Mouse (Mus musculus) lung, postnatal 0 days (tissue): ENCODE results near the gene Snrpd3. TPM values are rescaled to one million over a fixed set of nuclear protein-coding genes. Genes with fewer than 3 reads are reported as not detected.
A peak's percentile ranks its signal among the peaks of the same experiment; 100 is the strongest.

ENCODE experiments used
- ATAC-seq: fragments of 200-750 bp; cut with Nextera tagmentation; 2 replicates; pipeline ENCODE4 v1.8.0; 2017; ENCODE audit warnings: moderate library complexity
- DNase-seq: peaks from one replicate; pipeline ENCODE4 v3.0.0-alpha.2; 2016; ENCODE audit warnings: low spot score
- H3K27ac ChIP-seq: fragments of 300-500 bp; sonication (generic); 2 replicates; pipeline ENCODE4 v1.5.1; 2014; ENCODE audit warnings: antibody characterized with exemption, mild to moderate bottlenecking, low read length, mixed read lengths
- H3K27me3 ChIP-seq: fragments of 300-500 bp; sonication (generic); replicated peaks from 2 replicates; pipeline ENCODE4 v1.6.1; 2014; ENCODE audit warnings: low read length, mixed read lengths; ENCODE audit not compliant: insufficient read depth
- H3K36me3 ChIP-seq: fragments of 300-500 bp; sonication (generic); 2 replicates; pipeline ENCODE4 v1.6.1; 2014; ENCODE audit warnings: low read length, mixed read lengths; ENCODE audit not compliant: insufficient read depth
- H3K4me1 ChIP-seq: fragments of 300-500 bp; sonication (generic); 2 replicates; pipeline ENCODE4 v1.6.1; 2014; ENCODE audit warnings: antibody characterized with exemption, low read depth, low read length, mixed read lengths; ENCODE audit not compliant: insufficient read depth
- H3K4me2 ChIP-seq: fragments of 300-500 bp; sonication (generic); replicated peaks from 2 replicates; pipeline ENCODE4 v1.6.1; 2014; ENCODE audit warnings: low read depth, mild to moderate bottlenecking, low read length, moderate library complexity, mixed read lengths
- H3K4me3 ChIP-seq: fragments of 300-500 bp; sonication (generic); 2 replicates; pipeline ENCODE4 v1.5.1; 2014; ENCODE audit warnings: low read depth, low read length
- H3K9ac ChIP-seq: fragments of 300-500 bp; sonication (generic); replicated peaks from 2 replicates; pipeline ENCODE4 v1.6.1; 2014; ENCODE audit warnings: low read depth, mild to moderate bottlenecking
- H3K9me3 ChIP-seq: fragments of 300-500 bp; sonication (generic); 2 replicates; pipeline ENCODE4 v1.6.1; 2016; ENCODE audit warnings: low read length, mixed read lengths
- CTCF ChIP-seq: IDR thresholded peaks from 2 replicates; pipeline ENCODE4 v1.5.1; 2016; ENCODE audit warnings: antibody characterized with exemption, mild to moderate bottlenecking
- EP300 ChIP-seq: IDR thresholded peaks from 2 replicates; pipeline ENCODE4 v1.6.1; 2016; ENCODE audit warnings: antibody characterized with exemption, mild to moderate bottlenecking, control low read depth
- WGBS: fragments of 180-500 bp; shearing (Covaris S2); extraction: QIAGEN DNeasy Blood & Tissue Kit; methylation state at CpG from one replicate; pipeline ENCODE4 v1.1.7; 2014; 5-methylcytosine and 5-hydroxymethylcytosine counted together
- polyA plus RNA-seq: library from polyadenylated mRNA; unstranded; fragments of >200 nt; fragmentation: Nextera tagmentation; extraction: Ambion mirVana; gene quantifications from 2 replicates; pipeline ENCODE4 v1.2.1, GENCODE M21; 2015

The Snrpd3 gene
- polyA plus RNA-seq, 1 experiment from 2014 or later: 61.6 TPM

DNA sequence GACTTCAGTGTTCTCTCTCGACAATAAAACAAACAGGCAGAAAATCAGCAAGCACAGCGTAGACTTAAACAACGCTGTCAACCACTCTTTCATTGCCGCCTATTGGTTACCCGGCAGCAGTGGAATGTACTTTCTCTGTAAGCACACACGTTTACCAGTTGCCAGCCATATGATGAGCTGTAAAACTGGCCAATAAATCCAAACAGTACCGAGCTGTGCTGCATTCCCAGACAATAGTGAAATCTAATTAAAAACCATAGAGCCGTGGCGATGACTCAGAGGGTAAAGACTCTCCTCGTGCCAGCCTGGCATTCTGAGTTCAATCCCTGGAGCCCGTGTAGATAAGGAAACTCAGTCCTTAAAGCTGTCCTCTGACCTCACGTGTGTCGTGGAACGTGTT, 31.1 kb downstream of the Snrpd3 start:
- H3K4me3 ChIP-seq: no peak overlapping the region
- peaks cover 14% of the 10 kb centered on the region; the same call in 1 of the 2 replicates for H3K4me1 ChIP-seq
- H3K27ac ChIP-seq: no peak overlapping the region
- ATAC-seq (peak; percentile 47), DNase-seq (peak; percentile 53)
- H3K9me3 ChIP-seq: no peaks in the 10 kb centered on the region; the same call in 1 of the 2 replicates
- H3K36me3 ChIP-seq: no peaks in the 10 kb centered on the region
- no peaks in the 10 kb centered on the region for H3K27me3 ChIP-seq
- TF ChIP-seq EP300: no peak
- 0 out of 2 replicates have a peak, but pooled peaks have one; percentile 3 for TF ChIP-seq CTCF
- no peak overlapping the region for H3K9ac ChIP-seq
- no peak overlapping the region for H3K4me2 ChIP-seq
- WGBS: 31% methylated on average over 14 of the region's 14 CpGs

DNA sequence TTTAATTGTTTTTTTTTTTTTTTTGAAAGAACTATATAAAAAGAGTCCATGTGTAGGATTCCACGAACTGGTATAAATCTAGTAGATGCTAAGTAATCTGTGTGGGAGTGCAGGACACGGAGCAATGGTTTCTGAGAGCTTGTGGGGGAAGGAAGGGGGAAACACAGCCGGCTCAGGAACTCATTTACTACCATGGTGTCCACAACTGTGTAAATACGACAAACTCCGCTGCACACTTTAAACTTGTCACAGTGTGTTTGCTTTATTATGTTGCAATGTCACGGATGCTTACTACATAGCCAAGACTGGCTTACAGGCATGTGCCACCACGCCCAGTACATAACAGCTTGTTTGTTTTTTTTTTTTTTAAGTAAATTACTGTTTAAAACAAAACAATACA, 32.5 kb downstream of the Snrpd3 start:
- 36% methylated on average over 7 of the region's 7 CpGs for WGBS
- H3K4me3 ChIP-seq: no peak overlapping the region
- H3K9ac ChIP-seq: no peak overlapping the region
- no peaks in the 10 kb centered on the region for H3K36me3 ChIP-seq
- no peak overlapping the region for H3K27ac ChIP-seq
- TF ChIP-seq CTCF (no peak), EP300 (0 out of 2 replicates have a peak, but pooled peaks have one; percentile 19)
- H3K27me3 ChIP-seq: no peaks in the 10 kb centered on the region
- H3K4me1 ChIP-seq: peaks cover 14% of the 10 kb centered on the region; the same call in 1 of the 2 replicates
- no peak overlapping the region for H3K4me2 ChIP-seq
- peak; percentile 47 for ATAC-seq
- DNase-seq: peak; percentile 77
- no peaks in the 10 kb centered on the region; the same call in 1 of the 2 replicates for H3K9me3 ChIP-seq

DNA sequence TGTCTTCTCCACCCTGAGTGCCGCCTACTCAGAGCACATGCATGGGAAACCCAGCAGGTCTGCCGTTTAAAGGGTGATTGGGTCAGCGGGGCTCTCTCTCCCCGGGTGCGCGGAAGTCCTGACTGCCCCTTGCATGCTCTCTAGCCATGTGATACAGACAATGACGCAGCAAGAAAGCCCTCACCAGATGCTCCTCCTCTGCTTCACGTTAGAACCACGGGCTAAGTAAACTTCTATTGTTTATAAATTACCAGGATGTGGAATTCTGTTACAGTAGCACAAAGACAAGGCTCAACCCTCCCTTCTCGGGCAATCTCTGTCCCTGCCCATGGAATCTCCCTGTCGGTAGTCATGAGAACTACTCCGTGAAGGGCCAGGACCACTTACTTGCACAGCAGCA, 33.8 kb downstream of the Snrpd3 start:
- Histone ChIP-seq H3K9ac (no peak overlapping the region), H3K4me2 (peak overlapping the region; percentile 12)
- 16% methylated on average over 12 of the region's 12 CpGs for WGBS

DNA sequence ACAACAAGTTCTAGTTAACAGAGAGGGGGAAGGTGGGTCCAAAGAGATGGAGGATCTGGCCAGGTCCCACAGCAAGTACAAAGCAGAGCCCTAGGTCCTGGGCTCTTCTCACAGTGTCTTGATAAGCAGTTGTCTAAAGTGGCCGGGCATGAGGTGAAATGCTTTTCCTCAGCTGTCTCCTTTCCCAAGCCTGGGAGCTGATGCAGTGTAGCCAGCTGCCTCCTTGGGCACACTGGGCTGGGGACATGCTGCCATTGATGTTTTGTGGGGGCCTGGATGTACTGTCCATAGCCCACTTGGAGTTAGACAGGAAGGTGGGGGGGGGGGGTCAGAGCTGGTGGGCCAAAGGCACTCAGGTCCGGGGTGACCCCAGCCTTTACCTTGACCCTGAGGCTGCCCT, 34.8 kb downstream of the Snrpd3 start:
- ATAC-seq: no peak
- DNase-seq: no peak
- no peak overlapping the region for H3K27ac ChIP-seq
- no peak overlapping the region for H3K4me2 ChIP-seq
- TF ChIP-seq CTCF (no peak), EP300 (no peak)
- H3K9ac ChIP-seq: no peak overlapping the region
- no peaks in the 10 kb centered on the region for H3K9me3 ChIP-seq
- WGBS: 80% methylated on average over 2 of the region's 2 CpGs
- no peak overlapping the region for H3K4me3 ChIP-seq
- H3K27me3 ChIP-seq: no peaks in the 10 kb centered on the region
- H3K36me3 ChIP-seq: no peaks in the 10 kb centered on the region
- peaks cover 14% of the 10 kb centered on the region; the same call in 1 of the 2 replicates for H3K4me1 ChIP-seq

More for the DNA sequence above, 33.8 kb downstream of the Snrpd3 start:
- H3K4me3 ChIP-seq: no peak overlapping the region
- DNase-seq (peak; percentile 79), ATAC-seq (peak; percentile 65)
- H3K9me3 ChIP-seq: no peaks in the 10 kb centered on the region
- no peak overlapping the region for H3K27ac ChIP-seq
- no peak for TF ChIP-seq EP300
- TF ChIP-seq CTCF: peak; percentile 50
- H3K36me3 ChIP-seq: no peaks in the 10 kb centered on the region
- peaks cover 14% of the 10 kb centered on the region; the same call in 1 of the 2 replicates for H3K4me1 ChIP-seq
- no peaks in the 10 kb centered on the region for H3K27me3 ChIP-seq

DNA sequence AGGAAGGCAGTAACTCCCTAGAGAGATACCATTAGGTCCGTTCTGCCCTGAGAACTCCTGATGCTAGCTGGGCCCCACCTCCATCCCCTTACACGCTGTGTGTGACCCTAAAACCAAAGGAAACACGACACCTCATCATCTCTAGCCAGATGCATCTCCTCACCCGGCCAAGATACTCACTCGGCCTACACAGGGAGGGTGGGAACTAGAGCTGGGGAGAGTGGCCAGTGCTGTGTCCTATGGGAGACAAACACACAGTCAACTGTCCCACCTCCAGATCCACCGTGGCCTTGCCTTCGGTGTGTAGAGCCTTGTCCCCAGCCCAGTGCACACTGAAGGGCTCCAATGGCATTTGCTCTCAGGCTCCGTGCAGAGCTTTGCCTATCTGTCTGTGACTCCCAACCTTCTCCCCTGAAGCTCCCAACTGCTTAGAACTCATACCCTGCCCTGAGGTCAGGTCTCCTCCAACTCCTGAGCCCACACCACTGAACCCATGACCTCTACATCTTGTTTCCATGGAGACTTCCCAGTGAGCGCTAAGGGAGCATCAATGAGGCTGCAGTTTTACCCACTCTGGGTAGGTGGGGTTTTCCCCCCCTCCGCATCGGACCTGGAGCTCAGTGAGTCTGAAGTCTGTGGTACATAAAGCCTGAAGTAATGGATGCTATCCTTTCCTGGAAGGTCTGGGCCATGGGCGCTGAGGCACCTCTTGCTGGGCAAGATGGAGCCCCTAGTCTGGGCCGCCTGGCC, 35.5 kb downstream of the Snrpd3 start:
- Histone ChIP-seq H3K4me2 (no peak overlapping the region), H3K4me1 (peaks cover 14% of the 10 kb centered on the region; the same call in 1 of the 2 replicates), H3K36me3 (no peaks in the 10 kb centered on the region), H3K4me3 (no peak overlapping the region), H3K9me3 (no peaks in the 10 kb centered on the region), H3K27ac (no peak overlapping the region), H3K9ac (no peak overlapping the region), H3K27me3 (no peaks in the 10 kb centered on the region)
- DNase-seq (peak; percentile 68), ATAC-seq (peak; percentile 55)
- 61% methylated on average over 13 of the region's 13 CpGs for WGBS
- TF ChIP-seq EP300 (no peak), CTCF (no peak)

DNA sequence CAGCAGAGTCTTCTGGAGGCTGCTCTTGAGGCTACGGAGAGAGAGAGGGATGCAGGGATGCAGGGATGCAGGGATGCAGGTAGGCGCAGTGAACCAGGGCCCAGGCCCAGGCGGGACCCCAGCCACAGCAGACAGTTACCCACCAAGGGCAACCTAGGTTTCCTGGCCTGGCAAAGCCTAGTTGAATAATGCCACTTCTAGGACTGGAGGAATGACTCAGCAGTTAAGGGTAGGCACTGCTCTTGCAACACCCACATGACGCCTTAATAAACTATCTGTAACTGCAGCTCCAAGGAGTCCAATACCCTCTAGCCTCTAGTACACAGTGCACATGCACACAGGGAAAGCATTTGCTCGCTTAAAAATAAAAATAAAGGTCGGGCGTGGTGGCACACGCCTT, 36.7 kb downstream of the Snrpd3 start:
- Histone ChIP-seq H3K4me3 (no peak overlapping the region), H3K4me1 (peaks cover 7% of the 10 kb centered on the region; the same call in 1 of the 2 replicates), H3K27ac (no peak overlapping the region), H3K36me3 (no peaks in the 10 kb centered on the region), H3K4me2 (no peak overlapping the region), H3K9ac (no peak overlapping the region), H3K27me3 (0 out of 2 replicates have a peak, but pooled peaks cover 2% of the 10 kb centered on the region), H3K9me3 (no peaks in the 10 kb centered on the region)
- no peak for ATAC-seq
- WGBS: 88% methylated on average over 8 of the region's 8 CpGs
- peak; percentile 44 for DNase-seq
- TF ChIP-seq CTCF (no peak), EP300 (no peak)
